Mouse (Mus musculus): ENCODE measurements around the gene Agtpbp1. TPM values are rescaled to one million over a fixed set of nuclear protein-coding genes. Genes with fewer than 3 reads are reported as not detected.

Gene Agtpbp1
- polyA plus RNA-seq, 1 experiment from 2014 or later = 31.3 TPM

- DNase-seq (ENCODE audit: low spot score) (no peak), ATAC-seq (ENCODE audit: low FRiP score) (no peak)
- Histone ChIP-seq H3K9ac (ENCODE audit: low read depth, low read length) (no peak overlapping the region), H3K4me3 (ENCODE audit: low read depth, low read length) (no peak overlapping the region), H3K27ac (ENCODE audit: low read depth, low read length) (no peak overlapping the region), H3K9me3 (ENCODE audit: control insufficient read depth, low read length) (no peaks in the 10 kb centered on the region), H3K36me3 (ENCODE audit: control insufficient read depth, insufficient read depth, low read length) (no peaks in the 10 kb centered on the region), H3K4me1 (replicated peaks; ENCODE audit: control insufficient read depth, insufficient read depth, low read length) (no peaks in the 10 kb centered on the region), H3K27me3 (ENCODE audit: control insufficient read depth, insufficient read depth, low read length) (no peaks in the 10 kb centered on the region), H3K4me2 (replicated peaks; ENCODE audit: low read depth, low read length) (no peak overlapping the region)
- WGBS = 93% methylated on average over 6 of the region's 6 CpGs
Measured at GRCm38 (mm10) chr13:59535746-59536145, 49.3 kb downstream of the Agtpbp1 start.

GRCm38 (mm10) chr13:59534301-59534700, 50.7 kb downstream of the Agtpbp1 start:
- DNase-seq (ENCODE audit: low spot score) (no peak), ATAC-seq (ENCODE audit: low FRiP score) (no peak)
- Histone ChIP-seq H3K36me3 (ENCODE audit: control insufficient read depth, insufficient read depth, low read length) (no peaks in the 10 kb centered on the region), H3K4me3 (ENCODE audit: low read depth, low read length) (no peak overlapping the region), H3K4me1 (replicated peaks; ENCODE audit: control insufficient read depth, insufficient read depth, low read length) (no peaks in the 10 kb centered on the region), H3K4me2 (replicated peaks; ENCODE audit: low read depth, low read length) (no peak overlapping the region), H3K27me3 (ENCODE audit: control insufficient read depth, insufficient read depth, low read length) (no peaks in the 10 kb centered on the region), H3K9ac (ENCODE audit: low read depth, low read length) (no peak overlapping the region), H3K27ac (ENCODE audit: low read depth, low read length) (no peak overlapping the region), H3K9me3 (ENCODE audit: control insufficient read depth, low read length) (no peaks in the 10 kb centered on the region)
- WGBS = 89% methylated on average over 4 of the region's 4 CpGs

GRCm38 (mm10) chr13:59533331-59533730, 51.7 kb downstream of the Agtpbp1 start:
- no peak for DNase-seq (ENCODE audit: low spot score)
- Histone ChIP-seq H3K4me3 (ENCODE audit: low read depth, low read length) (no peak overlapping the region), H3K27ac (ENCODE audit: low read depth, low read length) (no peak overlapping the region), H3K9me3 (ENCODE audit: control insufficient read depth, low read length) (no peaks in the 10 kb centered on the region), H3K4me1 (replicated peaks; ENCODE audit: control insufficient read depth, insufficient read depth, low read length) (no peaks in the 10 kb centered on the region), H3K36me3 (ENCODE audit: control insufficient read depth, insufficient read depth, low read length) (no peaks in the 10 kb centered on the region), H3K27me3 (ENCODE audit: control insufficient read depth, insufficient read depth, low read length) (no peaks in the 10 kb centered on the region), H3K4me2 (replicated peaks; ENCODE audit: low read depth, low read length) (no peak overlapping the region), H3K9ac (ENCODE audit: low read depth, low read length) (no peak overlapping the region)
- WGBS = 87% methylated on average over 6 of the region's 6 CpGs
- no peak for ATAC-seq (ENCODE audit: low FRiP score)

- Histone ChIP-seq H3K4me3 (ENCODE audit: low read depth, low read length) (no peak overlapping the region), H3K9me3 (ENCODE audit: control insufficient read depth, low read length) (no peaks in the 10 kb centered on the region), H3K4me2 (replicated peaks; ENCODE audit: low read depth, low read length) (no peak overlapping the region), H3K9ac (ENCODE audit: low read depth, low read length) (no peak overlapping the region), H3K4me1 (replicated peaks; ENCODE audit: control insufficient read depth, insufficient read depth, low read length) (no peaks in the 10 kb centered on the region), H3K27ac (ENCODE audit: low read depth, low read length) (no peak overlapping the region), H3K27me3 (ENCODE audit: control insufficient read depth, insufficient read depth, low read length) (no peaks in the 10 kb centered on the region), H3K36me3 (ENCODE audit: control insufficient read depth, insufficient read depth, low read length) (no peaks in the 10 kb centered on the region)
- DNase-seq (ENCODE audit: low spot score) = no peak
- no peak for ATAC-seq (ENCODE audit: low FRiP score)
- 71% methylated on average over 2 of the region's 2 CpGs for WGBS
Measured at GRCm38 (mm10) chr13:59531203-59531602, 53.8 kb downstream of the Agtpbp1 start.

- no peak for ATAC-seq (ENCODE audit: low FRiP score)
- Histone ChIP-seq H3K4me3 (ENCODE audit: low read depth, low read length) (no peak overlapping the region), H3K4me1 (replicated peaks; ENCODE audit: control insufficient read depth, insufficient read depth, low read length) (no peaks in the 10 kb centered on the region), H3K9ac (ENCODE audit: low read depth, low read length) (no peak overlapping the region), H3K27ac (ENCODE audit: low read depth, low read length) (no peak overlapping the region), H3K9me3 (ENCODE audit: control insufficient read depth, low read length) (no peaks in the 10 kb centered on the region), H3K36me3 (ENCODE audit: control insufficient read depth, insufficient read depth, low read length) (no peaks in the 10 kb centered on the region), H3K4me2 (replicated peaks; ENCODE audit: low read depth, low read length) (no peak overlapping the region), H3K27me3 (ENCODE audit: control insufficient read depth, insufficient read depth, low read length) (no peaks in the 10 kb centered on the region)
- no peak for DNase-seq (ENCODE audit: low spot score)
- WGBS = 91% methylated on average over 8 of the region's 8 CpGs
Measured at GRCm38 (mm10) chr13:59530491-59530890, 54.5 kb downstream of the Agtpbp1 start.

- Histone ChIP-seq H3K27ac (ENCODE audit: low read depth, low read length) (no peak overlapping the region), H3K4me3 (ENCODE audit: low read depth, low read length) (no peak overlapping the region), H3K36me3 (ENCODE audit: control insufficient read depth, insufficient read depth, low read length) (no peaks in the 10 kb centered on the region), H3K9me3 (ENCODE audit: control insufficient read depth, low read length) (no peaks in the 10 kb centered on the region), H3K9ac (ENCODE audit: low read depth, low read length) (no peak overlapping the region), H3K4me1 (replicated peaks; ENCODE audit: control insufficient read depth, insufficient read depth, low read length) (no peaks in the 10 kb centered on the region), H3K27me3 (ENCODE audit: control insufficient read depth, insufficient read depth, low read length) (no peaks in the 10 kb centered on the region), H3K4me2 (replicated peaks; ENCODE audit: low read depth, low read length) (no peak overlapping the region)
- WGBS = 77% methylated on average over 11 of the region's 11 CpGs
- ATAC-seq (ENCODE audit: low FRiP score) (no peak), DNase-seq (ENCODE audit: low spot score) (no peak)
Measured at GRCm38 (mm10) chr13:59521271-59522064, 63.6 kb downstream of the Agtpbp1 start.

- Histone ChIP-seq H3K4me1 (replicated peaks; ENCODE audit: control insufficient read depth, insufficient read depth, low read length) (no peaks in the 10 kb centered on the region), H3K36me3 (ENCODE audit: control insufficient read depth, insufficient read depth, low read length) (no peaks in the 10 kb centered on the region), H3K9me3 (ENCODE audit: control insufficient read depth, low read length) (no peaks in the 10 kb centered on the region), H3K27ac (ENCODE audit: low read depth, low read length) (no peak overlapping the region), H3K4me2 (replicated peaks; ENCODE audit: low read depth, low read length) (no peak overlapping the region), H3K4me3 (ENCODE audit: low read depth, low read length) (no peak overlapping the region), H3K27me3 (ENCODE audit: control insufficient read depth, insufficient read depth, low read length) (no peaks in the 10 kb centered on the region), H3K9ac (ENCODE audit: low read depth, low read length) (no peak overlapping the region)
- no peak for ATAC-seq (ENCODE audit: low FRiP score)
- DNase-seq (ENCODE audit: low spot score) = no peak
- WGBS = 89% methylated on average over 2 of the region's 2 CpGs
Measured at GRCm38 (mm10) chr13:59520834-59521233, 64.2 kb downstream of the Agtpbp1 start.

- H3K4me1 ChIP-seq (replicated peaks; ENCODE audit: control insufficient read depth, insufficient read depth, low read length) = no peaks in the 10 kb centered on the region
- DNase-seq (ENCODE audit: low spot score) (no peak), ATAC-seq (ENCODE audit: low FRiP score) (no peak)
- H3K27me3 ChIP-seq (ENCODE audit: control insufficient read depth, insufficient read depth, low read length) = no peaks in the 10 kb centered on the region
- no peak overlapping the region for H3K4me3 ChIP-seq (ENCODE audit: low read depth, low read length)
- H3K9me3 ChIP-seq (ENCODE audit: control insufficient read depth, low read length) = no peaks in the 10 kb centered on the region
- no peaks in the 10 kb centered on the region for H3K36me3 ChIP-seq (ENCODE audit: control insufficient read depth, insufficient read depth, low read length)
- H3K27ac ChIP-seq (ENCODE audit: low read depth, low read length) = no peak overlapping the region
- no peak overlapping the region for H3K4me2 ChIP-seq (replicated peaks; ENCODE audit: low read depth, low read length)
- H3K9ac ChIP-seq (ENCODE audit: low read depth, low read length) = no peak overlapping the region
- 95% methylated on average over 6 of the region's 6 CpGs for WGBS
Measured at GRCm38 (mm10) chr13:59519479-59519878, 65.5 kb downstream of the Agtpbp1 start.

- ATAC-seq (ENCODE audit: low FRiP score) (no peak), DNase-seq (ENCODE audit: low spot score) (no peak)
- H3K36me3 ChIP-seq (ENCODE audit: control insufficient read depth, insufficient read depth, low read length) = no peaks in the 10 kb centered on the region
- H3K9ac ChIP-seq (ENCODE audit: low read depth, low read length) = no peak overlapping the region
- no peaks in the 10 kb centered on the region for H3K9me3 ChIP-seq (ENCODE audit: control insufficient read depth, low read length)
- no peak overlapping the region for H3K27ac ChIP-seq (ENCODE audit: low read depth, low read length)
- H3K4me3 ChIP-seq (ENCODE audit: low read depth, low read length) = no peak overlapping the region
- WGBS = 59% methylated on average over 4 of the region's 4 CpGs
- no peaks in the 10 kb centered on the region for H3K27me3 ChIP-seq (ENCODE audit: control insufficient read depth, insufficient read depth, low read length)
- H3K4me1 ChIP-seq (replicated peaks; ENCODE audit: control insufficient read depth, insufficient read depth, low read length) = no peaks in the 10 kb centered on the region
- no peak overlapping the region for H3K4me2 ChIP-seq (replicated peaks; ENCODE audit: low read depth, low read length)
Measured at GRCm38 (mm10) chr13:59518016-59518415, 67.0 kb downstream of the Agtpbp1 start.
